Comparison of ENCODE assay signal across 37 mouse cellular contexts in genomic region chr13:22190385-22190784, GRCm38 (mm10). TPM values are rescaled to one million over a fixed set of nuclear protein-coding genes. Genes with fewer than 3 reads are reported as not detected.
"Had no signal": no experiment of that assay in that cellular context is flagged by ENCODE, and none has a peak within 500 bp of the region (broad histone marks: within the 10 kb centered on the region; RNA-seq: fewer than 3 reads in every experiment).

No protein-coding gene starts in this region.

- H3K9me3 ChIP-seq: limb, embryonic 12.5 days; limb, embryonic 13.5 days; limb, embryonic 15.5 days; liver, embryonic 12.5 days; liver, embryonic 13.5 days; liver, embryonic 15.5 days; lung, embryonic 15.5 days; megakaryocyte, embryonic 14.5 days; midbrain, embryonic 10.5 days; midbrain, embryonic 12.5 days; midbrain, embryonic 13.5 days; midbrain, embryonic 15.5 days had no signal

- H3K9ac ChIP-seq: limb, embryonic 12.5 days; limb, embryonic 13.5 days; limb, embryonic 15.5 days; liver, embryonic 12.5 days; liver, embryonic 13.5 days; liver, embryonic 14.5 days; liver, embryonic 15.5 days; liver, postnatal 0 days; lung, embryonic 14.5 days; lung, embryonic 15.5 days; midbrain, embryonic 12.5 days; midbrain, embryonic 13.5 days; midbrain, embryonic 15.5 days had no signal

- ATAC-seq: liver, embryonic 12.5 days; liver, postnatal 0 days; lung, postnatal 0 days; midbrain, embryonic 13.5 days; midbrain, embryonic 15.5 days; midbrain, embryonic 16.5 days had no signal

- H3K27ac ChIP-seq: left cerebral cortex, adult 2 months; limb, embryonic 12.5 days; limb, embryonic 13.5 days; limb, embryonic 15.5 days; liver, embryonic 12.5 days; liver, embryonic 13.5 days; liver, embryonic 14.5 days; liver, embryonic 15.5 days; lung, embryonic 15.5 days; macrophage; midbrain, embryonic 10.5 days; midbrain, embryonic 12.5 days; midbrain, embryonic 13.5 days; midbrain, embryonic 15.5 days had no signal

- DNase-seq: left cerebral cortex, postnatal 4 days; liver; liver, embryonic 13.5 days; liver, postnatal 0 days; lung, adult 18-20 months; lung, adult 2 months; lung, embryonic 14.5 days; lung, postnatal 10 days; lung, postnatal 14 days; lung, postnatal 36 days; lung, postnatal 4 days; midbrain, embryonic 14.5 days had no signal

- H3K4me1 ChIP-seq: limb, embryonic 12.5 days; limb, embryonic 13.5 days; limb, embryonic 15.5 days; liver, embryonic 12.5 days; liver, embryonic 13.5 days; liver, embryonic 15.5 days; lung, embryonic 15.5 days; megakaryocyte, embryonic 14.5 days; midbrain, embryonic 10.5 days; midbrain, embryonic 12.5 days; midbrain, embryonic 13.5 days; midbrain, embryonic 15.5 days had no signal

- H3K27me3 ChIP-seq: limb, embryonic 12.5 days; limb, embryonic 13.5 days; limb, embryonic 15.5 days; liver, embryonic 12.5 days; liver, embryonic 13.5 days; liver, embryonic 15.5 days; lung, embryonic 15.5 days; megakaryocyte, embryonic 14.5 days; midbrain, embryonic 12.5 days; midbrain, embryonic 13.5 days; midbrain, embryonic 15.5 days had no signal

- H3K36me3 ChIP-seq: limb, embryonic 12.5 days; limb, embryonic 13.5 days; limb, embryonic 15.5 days; liver, embryonic 12.5 days; liver, embryonic 13.5 days; liver, embryonic 15.5 days; lung, embryonic 15.5 days; midbrain, embryonic 10.5 days; midbrain, embryonic 12.5 days; midbrain, embryonic 13.5 days; midbrain, embryonic 15.5 days had no signal

- H3K4me2 ChIP-seq: limb, embryonic 12.5 days; limb, embryonic 13.5 days; limb, embryonic 15.5 days; liver, embryonic 11.5 days; liver, embryonic 12.5 days; liver, embryonic 13.5 days; liver, embryonic 15.5 days; lung, embryonic 14.5 days; lung, embryonic 15.5 days; midbrain, embryonic 11.5 days; midbrain, embryonic 12.5 days; midbrain, embryonic 13.5 days; midbrain, embryonic 15.5 days had no signal

- H3K4me3 ChIP-seq: left cerebral cortex, adult 2 months; limb, embryonic 12.5 days; limb, embryonic 13.5 days; limb, embryonic 15.5 days; liver, embryonic 12.5 days; liver, embryonic 13.5 days; liver, embryonic 15.5 days; lung, embryonic 15.5 days; megakaryocyte, embryonic 14.5 days; midbrain, embryonic 10.5 days; midbrain, embryonic 12.5 days; midbrain, embryonic 13.5 days; midbrain, embryonic 15.5 days; myocyte had no signal

RNA-seq across cellular contexts. Expression of gene Vmn1r192, which starts 0.6 kb away (rescaled TPM):
- polyA plus RNA-seq: limb, embryonic 11.5 days; limb, embryonic 12.5 days; limb, embryonic 13.5 days; limb, embryonic 14.5 days; limb, embryonic 15.5 days; liver, adult 2 months; liver, embryonic 11.5 days; liver, embryonic 12.5 days; liver, embryonic 13.5 days; liver, embryonic 14.5 days; liver, embryonic 15.5 days; liver, embryonic 16.5 days; liver, postnatal 0 days; lung, adult 2 months; lung, embryonic 14.5 days; lung, embryonic 15.5 days; lung, embryonic 16.5 days; lung, postnatal 0 days; macrophage; midbrain, embryonic 10.5 days; midbrain, embryonic 11.5 days; midbrain, embryonic 12.5 days; midbrain, embryonic 13.5 days; midbrain, embryonic 14.5 days; midbrain, embryonic 15.5 days; midbrain, embryonic 16.5 days; midbrain, postnatal 0 days; myocyte had no signal

RNA-seq across cellular contexts. Expression of gene Vmn1r191, which starts 6.6 kb away (rescaled TPM):
- polyA plus RNA-seq: limb, embryonic 11.5 days; limb, embryonic 12.5 days; limb, embryonic 13.5 days; limb, embryonic 14.5 days; limb, embryonic 15.5 days; liver, adult 2 months; liver, embryonic 11.5 days; liver, embryonic 12.5 days; liver, embryonic 13.5 days; liver, embryonic 14.5 days; liver, embryonic 15.5 days; liver, embryonic 16.5 days; liver, postnatal 0 days; lung, adult 2 months; lung, embryonic 14.5 days; lung, embryonic 15.5 days; lung, embryonic 16.5 days; lung, postnatal 0 days; macrophage; midbrain, embryonic 10.5 days; midbrain, embryonic 11.5 days; midbrain, embryonic 12.5 days; midbrain, embryonic 13.5 days; midbrain, embryonic 14.5 days; midbrain, embryonic 15.5 days; midbrain, embryonic 16.5 days; midbrain, postnatal 0 days; myocyte had no signal

RNA-seq across cellular contexts. Expression of gene Vmn1r193, which starts 32.6 kb away (rescaled TPM):
- polyA plus RNA-seq: limb, embryonic 11.5 days; limb, embryonic 12.5 days; limb, embryonic 13.5 days; limb, embryonic 14.5 days; limb, embryonic 15.5 days; liver, adult 2 months; liver, embryonic 11.5 days; liver, embryonic 12.5 days; liver, embryonic 13.5 days; liver, embryonic 14.5 days; liver, embryonic 15.5 days; liver, embryonic 16.5 days; liver, postnatal 0 days; lung, adult 2 months; lung, embryonic 14.5 days; lung, embryonic 15.5 days; lung, embryonic 16.5 days; lung, postnatal 0 days; macrophage; midbrain, embryonic 10.5 days; midbrain, embryonic 11.5 days; midbrain, embryonic 12.5 days; midbrain, embryonic 13.5 days; midbrain, embryonic 14.5 days; midbrain, embryonic 15.5 days; midbrain, embryonic 16.5 days; midbrain, postnatal 0 days; myocyte had no signal

RNA-seq across cellular contexts. Expression of gene Vmn1r194, which starts 53.6 kb away (rescaled TPM):
- polyA plus RNA-seq: limb, embryonic 11.5 days; limb, embryonic 12.5 days; limb, embryonic 13.5 days; limb, embryonic 14.5 days; limb, embryonic 15.5 days; liver, adult 2 months; liver, embryonic 11.5 days; liver, embryonic 12.5 days; liver, embryonic 13.5 days; liver, embryonic 14.5 days; liver, embryonic 15.5 days; liver, embryonic 16.5 days; liver, postnatal 0 days; lung, adult 2 months; lung, embryonic 14.5 days; lung, embryonic 15.5 days; lung, embryonic 16.5 days; lung, postnatal 0 days; macrophage; midbrain, embryonic 10.5 days; midbrain, embryonic 11.5 days; midbrain, embryonic 12.5 days; midbrain, embryonic 13.5 days; midbrain, embryonic 14.5 days; midbrain, embryonic 15.5 days; midbrain, embryonic 16.5 days; midbrain, postnatal 0 days; myocyte had no signal
